Mouse (Mus musculus) urinary bladder, postnatal 10 days (tissue): ENCODE results near the gene Tmem165.

Experiments used
- DNase-seq: peaks from one replicate; pipeline ENCODE4 v3.0.0; 2022; ENCODE audit warnings: low spot score

Gene Tmem165

GRCm38 (mm10) chr5:76183750-76184261 lies at the start of gene Tmem165:
Gene Tmem165, plus strand, starts transcription at chr5:76183880.
- peak; percentile 88 for DNase-seq

- DNase-seq: no peak
Observed at GRCm38 (mm10) chr5:76135644-76136043, 48.0 kb upstream of the Tmem165 start.

- DNase-seq: no peak
Observed at GRCm38 (mm10) chr5:76136271-76136670, 47.4 kb upstream of the Tmem165 start.

- DNase-seq: no peak
Observed at GRCm38 (mm10) chr5:76137586-76137985, 46.1 kb upstream of the Tmem165 start.

- no peak for DNase-seq
Observed at GRCm38 (mm10) chr5:76138071-76138470, 45.6 kb upstream of the Tmem165 start.

- DNase-seq: no peak
Observed at GRCm38 (mm10) chr5:76138512-76138911, 45.2 kb upstream of the Tmem165 start.

- DNase-seq: no peak
Observed at GRCm38 (mm10) chr5:76139171-76139671, 44.5 kb upstream of the Tmem165 start.

GRCm38 (mm10) chr5:76139808-76140729 lies 43.6 kb upstream of the Tmem165 start, which contains the start of gene Srd5a3:
Gene Srd5a3, plus strand, starts transcription at chr5:76140271.
- DNase-seq: peak; percentile 90

- no peak for DNase-seq
Observed at GRCm38 (mm10) chr5:76140730-76141066, 43.0 kb upstream of the Tmem165 start.

GRCm38 (mm10) chr5:76143356-76143755 lies 40.3 kb upstream of the Tmem165 start:
- no peak for DNase-seq

- DNase-seq: no peak
Observed at GRCm38 (mm10) chr5:76146401-76146800, 37.3 kb upstream of the Tmem165 start.

- no peak for DNase-seq
Observed at GRCm38 (mm10) chr5:76149436-76149835, 34.2 kb upstream of the Tmem165 start.

- no peak for DNase-seq
Observed at GRCm38 (mm10) chr5:76152956-76153355, 30.7 kb upstream of the Tmem165 start.

- no peak for DNase-seq
Observed at GRCm38 (mm10) chr5:76153430-76153829, 30.2 kb upstream of the Tmem165 start.

- DNase-seq: no peak
Observed at GRCm38 (mm10) chr5:76154434-76155165, 29.1 kb upstream of the Tmem165 start.

- DNase-seq: no peak
Observed at GRCm38 (mm10) chr5:76159555-76159954, 24.1 kb upstream of the Tmem165 start.

GRCm38 (mm10) chr5:76160086-76160485 lies 23.6 kb upstream of the Tmem165 start:
- no peak for DNase-seq

GRCm38 (mm10) chr5:76161491-76161890 lies 22.2 kb upstream of the Tmem165 start:
- no peak for DNase-seq

- DNase-seq: no peak
Observed at GRCm38 (mm10) chr5:76162926-76163325, 20.8 kb upstream of the Tmem165 start.

GRCm38 (mm10) chr5:76163828-76164390 lies 19.8 kb upstream of the Tmem165 start:
- DNase-seq: no peak

- no peak for DNase-seq
Observed at GRCm38 (mm10) chr5:76164827-76165226, 18.9 kb upstream of the Tmem165 start.

GRCm38 (mm10) chr5:76170522-76170921 lies 13.2 kb upstream of the Tmem165 start:
- DNase-seq: no peak
